Mouse (Mus musculus) megakaryocyte, embryonic 14.5 days (primary cell): ENCODE data around the gene Zfp597. TPM values are rescaled to one million over a fixed set of nuclear protein-coding genes. Genes with fewer than 3 reads are reported as not detected.
A peak's percentile ranks its signal among the peaks of the same experiment; 100 is the strongest.

Source experiments
- H3K27me3 ChIP-seq: replicated peaks from 2 replicates; pipeline ENCODE3; 2012; ENCODE audit warnings: inconsistent platforms
- H3K36me3 ChIP-seq: replicated peaks from 2 replicates; pipeline ENCODE3; 2012; ENCODE audit warnings: low read length, inconsistent platforms, mixed read lengths
- H3K4me1 ChIP-seq: 2 replicates; pipeline ENCODE4 v1.6.1; 2012; ENCODE audit warnings: inconsistent platforms
- H3K4me3 ChIP-seq: replicated peaks from 2 replicates; pipeline ENCODE3; 2012; ENCODE audit warnings: moderate library complexity, mild to moderate bottlenecking, inconsistent platforms
- H3K9me3 ChIP-seq: 2 replicates; pipeline ENCODE4 v1.6.1; 2012; ENCODE audit warnings: inconsistent platforms
- FLI1 ChIP-seq: IDR thresholded peaks from 2 replicates; pipeline ENCODE4 v1.6.1; 2012; ENCODE audit warnings: low read length, inconsistent platforms, mixed read lengths
- GATA1 ChIP-seq: IDR thresholded peaks from 3 replicates; pipeline ENCODE4 v1.6.1; 2012; ENCODE audit warnings: mixed read lengths, low read length, inconsistent platforms, borderline replicate concordance
- polyA plus RNA-seq: library from polyadenylated mRNA; stranded (reverse); fragments of >175 nt; gene quantifications from 2 replicates; pipeline ENCODE4 v1.2.3, GENCODE M21; 2012; ENCODE audit warnings: low replicate concordance; ENCODE audit not compliant: insufficient read depth

Gene Zfp597
- 0.77 and 3.0 TPM in 2 replicates for polyA plus RNA-seq

DNA sequence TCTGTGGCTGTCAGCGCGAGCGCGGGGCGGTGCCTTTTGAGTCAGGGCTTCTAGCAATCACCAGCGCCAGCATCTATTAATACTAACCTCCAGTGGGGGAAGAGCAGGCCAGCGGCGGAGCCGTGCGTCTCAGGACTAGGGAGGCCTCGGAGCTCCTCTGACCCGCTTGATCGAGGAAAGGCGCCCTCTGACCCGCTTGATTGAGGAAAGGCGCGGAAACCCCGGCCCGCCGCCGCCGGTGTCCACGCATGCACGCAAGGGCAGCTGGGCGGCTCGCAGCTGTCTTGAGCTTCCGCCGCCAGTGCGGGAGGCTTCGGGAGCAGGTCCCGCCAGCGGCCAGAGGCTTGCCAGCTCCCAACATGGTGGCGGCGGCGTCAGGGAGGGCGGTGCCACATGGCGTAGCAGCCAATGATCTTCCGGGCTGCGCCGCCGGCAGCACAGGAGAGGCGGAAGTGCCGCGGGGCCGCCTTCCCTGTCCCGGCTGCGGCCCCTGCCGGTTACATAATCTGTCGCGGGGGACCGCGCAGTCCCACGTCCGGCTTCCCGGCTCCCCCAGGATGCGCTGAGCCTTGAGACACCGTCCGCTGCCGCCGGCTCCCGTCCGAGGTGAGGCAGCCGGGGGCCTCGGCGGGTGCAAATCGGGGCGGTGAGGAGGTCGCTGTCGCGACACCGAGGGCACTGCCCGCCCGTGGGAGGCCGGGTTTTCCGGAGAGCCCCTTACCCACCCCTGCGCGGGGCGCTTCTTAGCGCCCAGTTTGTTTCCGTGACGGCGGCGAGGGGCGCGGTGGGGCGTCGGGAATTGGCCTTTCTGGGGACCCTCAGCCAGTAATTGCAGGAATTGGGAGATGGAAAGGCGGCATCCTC is at the start of gene Zfp597, which contains the start of gene Gm20695:
TSS of gene Zfp597 (minus strand) at position 361 of the 864 bp plus-strand sequence.
TSS of gene Gm20695 (plus strand) at position 448 of the 864 bp plus-strand sequence.
- peak within 1 kb of the TSS; percentile 94 for H3K4me3 ChIP-seq
- H3K27me3 ChIP-seq, result no peaks in the 10 kb centered on the region
- no peaks in the 10 kb centered on the region for H3K9me3 ChIP-seq
- TF ChIP-seq FLI1 (no peak), GATA1 (no peak)
- H3K4me1 ChIP-seq, result peaks cover 66% of the 10 kb centered on the region
- peaks cover 45% of the 10 kb centered on the region for H3K36me3 ChIP-seq

DNA sequence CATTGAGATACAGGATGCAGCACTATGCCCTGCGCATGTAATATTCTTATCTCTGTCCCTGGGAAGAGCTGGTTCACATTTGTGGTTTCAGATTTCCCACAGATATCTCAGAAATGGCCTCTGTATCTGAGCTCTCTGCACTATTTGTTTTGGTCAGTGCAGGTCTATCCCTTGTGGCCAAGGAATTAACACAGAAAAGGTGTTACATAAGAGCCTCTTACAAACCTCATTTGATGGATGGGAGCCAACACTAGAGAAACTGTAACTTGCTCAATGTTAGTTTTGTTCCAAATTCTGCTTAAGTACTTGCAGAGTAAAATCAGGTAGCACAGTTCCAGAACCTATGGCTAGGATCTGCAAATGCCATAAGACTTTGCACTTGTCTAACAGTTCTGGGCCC is 49.7 kb upstream of the Zfp597 start:
- peaks cover 93% of the 10 kb centered on the region for H3K36me3 ChIP-seq
- H3K4me1 ChIP-seq, result peaks cover 25% of the 10 kb centered on the region
- no peak for TF ChIP-seq FLI1
- no peak for TF ChIP-seq GATA1

DNA sequence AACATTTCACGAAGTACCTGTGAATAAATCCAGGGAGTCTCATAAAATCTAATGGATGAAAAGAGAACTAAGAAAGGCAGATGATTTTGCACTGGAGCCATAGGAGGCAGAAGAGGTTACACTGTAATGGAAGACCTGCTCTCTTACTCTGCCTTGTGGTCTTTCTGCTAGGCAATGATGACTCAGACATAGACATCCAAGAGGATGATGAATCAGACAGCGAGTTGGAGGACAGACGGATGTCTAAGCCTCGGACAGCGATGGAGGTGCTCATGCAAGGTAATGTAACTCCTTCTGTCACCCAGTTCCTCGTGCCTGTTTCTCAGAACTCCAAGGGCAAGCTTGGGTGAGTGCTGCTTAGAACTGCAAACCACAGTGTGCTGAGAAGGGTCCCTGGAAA is 49.2 kb upstream of the Zfp597 start:
- TF ChIP-seq FLI1, result no peak
- TF ChIP-seq GATA1, result no peak
- Histone ChIP-seq H3K36me3 (peaks cover 91% of the 10 kb centered on the region), H3K4me1 (peaks cover 30% of the 10 kb centered on the region), H3K27me3 (no peaks in the 10 kb centered on the region), H3K4me3 (no peak overlapping the region), H3K9me3 (no peaks in the 10 kb centered on the region)

More for the DNA sequence above, 49.7 kb upstream of the Zfp597 start:
- Histone ChIP-seq H3K27me3 (no peaks in the 10 kb centered on the region), H3K9me3 (no peaks in the 10 kb centered on the region), H3K4me3 (no peak overlapping the region)

DNA sequence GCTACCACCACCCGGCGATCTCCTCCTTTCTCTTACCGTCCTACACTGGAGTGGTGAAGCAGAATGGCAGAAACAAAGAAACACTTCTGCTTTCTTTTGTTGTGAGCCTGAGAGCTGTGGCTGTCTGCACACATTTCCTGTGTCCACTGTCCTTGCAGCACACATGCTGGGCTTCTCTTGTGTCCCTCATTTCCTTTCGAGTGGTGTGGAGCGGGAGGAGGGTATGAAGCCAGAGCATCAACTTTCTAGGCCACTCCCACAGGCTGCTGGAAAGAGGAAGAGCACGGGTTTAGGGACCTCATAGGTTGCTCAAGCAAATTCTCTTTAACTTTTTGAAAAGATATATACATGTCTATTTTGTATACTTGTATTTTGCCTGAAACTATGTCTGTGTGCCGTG is 44.8 kb upstream of the Zfp597 start:
- H3K4me1 ChIP-seq, result peaks cover 27% of the 10 kb centered on the region
- no peaks in the 10 kb centered on the region for H3K27me3 ChIP-seq
- H3K36me3 ChIP-seq, result peaks cover 84% of the 10 kb centered on the region
- no peak overlapping the region for H3K4me3 ChIP-seq
- peaks cover 5% of the 10 kb centered on the region; the same call in 1 of the 2 replicates for H3K9me3 ChIP-seq
- TF ChIP-seq FLI1 (no peak), GATA1 (no peak)

DNA sequence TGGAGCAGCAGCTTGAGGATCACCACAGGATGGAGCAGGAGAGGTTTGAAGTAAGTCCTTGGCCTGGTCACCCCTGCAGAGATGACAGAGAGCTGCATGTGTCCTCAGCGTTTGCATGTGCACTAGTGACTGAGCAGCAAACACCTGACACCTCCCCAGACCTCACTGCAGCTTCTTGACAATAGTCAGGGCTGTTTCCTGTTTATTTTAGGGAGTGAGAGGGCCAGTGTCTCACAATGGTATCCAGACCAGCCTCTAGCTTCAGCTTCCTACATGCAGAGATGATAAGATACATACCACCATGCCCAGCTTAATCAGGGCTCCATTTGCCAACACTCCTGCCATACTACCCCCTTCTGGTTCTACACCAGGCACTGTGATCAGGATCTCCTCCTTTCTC is 44.2 kb upstream of the Zfp597 start:
- H3K36me3 ChIP-seq, result peaks cover 84% of the 10 kb centered on the region
- H3K4me1 ChIP-seq, result peaks cover 22% of the 10 kb centered on the region
- peaks cover 5% of the 10 kb centered on the region; the same call in 1 of the 2 replicates for H3K9me3 ChIP-seq
- no peak for TF ChIP-seq FLI1
- TF ChIP-seq GATA1, result no peak
- peak overlapping the region; percentile 54 for H3K4me3 ChIP-seq
- H3K27me3 ChIP-seq, result no peaks in the 10 kb centered on the region

DNA sequence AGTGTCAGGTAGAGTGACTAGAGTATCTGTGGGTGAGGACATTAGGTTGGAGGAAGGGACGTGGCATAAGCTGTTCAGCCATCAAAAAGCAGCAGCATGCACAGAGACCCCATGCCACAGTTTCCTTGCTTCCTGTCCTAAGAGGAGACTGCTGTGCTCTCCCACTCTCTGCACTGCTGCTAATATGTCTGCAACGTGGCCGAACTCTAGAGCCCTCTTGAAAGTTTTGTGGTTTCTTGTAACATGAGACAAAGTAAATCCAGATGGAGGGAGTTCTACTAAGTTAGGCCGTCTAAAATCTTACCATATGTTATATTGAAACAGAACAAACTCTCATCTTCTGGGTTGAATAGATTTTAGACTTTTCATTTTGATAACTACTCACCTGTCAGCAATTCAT is 39.6 kb upstream of the Zfp597 start:
- Histone ChIP-seq H3K36me3 (peaks cover 90% of the 10 kb centered on the region), H3K27me3 (no peaks in the 10 kb centered on the region), H3K4me1 (peaks cover 13% of the 10 kb centered on the region), H3K4me3 (no peak overlapping the region), H3K9me3 (peaks cover 5% of the 10 kb centered on the region; the same call in 1 of the 2 replicates)
- no peak for TF ChIP-seq GATA1
- TF ChIP-seq FLI1, result no peak

DNA sequence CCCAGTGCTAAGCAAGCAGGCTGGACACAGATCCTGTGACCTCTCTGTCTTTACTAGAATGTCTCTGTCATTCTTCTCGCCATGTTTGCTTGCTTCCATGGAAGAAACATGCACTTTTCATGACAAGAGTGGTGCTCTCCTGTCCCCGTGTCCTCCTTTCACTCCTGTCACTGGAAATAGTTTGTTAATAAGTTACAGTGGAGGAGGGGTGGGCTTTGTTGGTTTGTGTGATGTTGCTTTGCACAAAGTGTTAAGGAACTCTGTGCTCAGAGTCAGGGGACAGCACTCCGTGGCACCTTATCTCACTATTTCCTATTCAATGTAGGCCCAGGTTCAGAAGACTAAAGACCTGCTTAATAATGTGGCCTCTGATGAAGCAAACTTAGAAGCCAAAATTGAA is 39.2 kb upstream of the Zfp597 start:
- Histone ChIP-seq H3K9me3 (peaks cover 5% of the 10 kb centered on the region; the same call in 1 of the 2 replicates), H3K36me3 (peaks cover 91% of the 10 kb centered on the region)

DNA sequence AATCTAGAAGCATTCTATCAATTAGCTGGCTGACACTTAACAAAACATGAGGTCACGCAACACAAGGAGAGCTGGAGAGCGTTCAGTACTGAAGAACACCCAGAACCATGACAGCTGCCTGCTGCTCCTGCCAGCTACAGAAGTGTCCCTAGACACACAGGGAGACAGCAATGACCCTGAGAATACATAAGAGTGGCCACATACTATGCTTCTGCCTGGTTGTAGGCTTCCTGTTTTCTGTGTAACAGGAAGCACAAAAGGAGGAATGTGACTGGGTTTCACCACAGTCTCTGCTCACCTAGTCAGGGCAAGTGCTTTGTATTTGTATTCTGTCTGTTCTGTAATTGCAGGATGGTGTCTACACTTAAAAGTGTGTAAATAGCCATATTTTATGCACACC is 36.4 kb upstream of the Zfp597 start:
- H3K36me3 ChIP-seq, result peaks cover 96% of the 10 kb centered on the region

More for the DNA sequence above, 39.2 kb upstream of the Zfp597 start:
- no peak for TF ChIP-seq GATA1
- TF ChIP-seq FLI1, result no peak
- no peaks in the 10 kb centered on the region for H3K27me3 ChIP-seq
- H3K4me3 ChIP-seq, result no peak overlapping the region
- H3K4me1 ChIP-seq, result peaks cover 8% of the 10 kb centered on the region

DNA sequence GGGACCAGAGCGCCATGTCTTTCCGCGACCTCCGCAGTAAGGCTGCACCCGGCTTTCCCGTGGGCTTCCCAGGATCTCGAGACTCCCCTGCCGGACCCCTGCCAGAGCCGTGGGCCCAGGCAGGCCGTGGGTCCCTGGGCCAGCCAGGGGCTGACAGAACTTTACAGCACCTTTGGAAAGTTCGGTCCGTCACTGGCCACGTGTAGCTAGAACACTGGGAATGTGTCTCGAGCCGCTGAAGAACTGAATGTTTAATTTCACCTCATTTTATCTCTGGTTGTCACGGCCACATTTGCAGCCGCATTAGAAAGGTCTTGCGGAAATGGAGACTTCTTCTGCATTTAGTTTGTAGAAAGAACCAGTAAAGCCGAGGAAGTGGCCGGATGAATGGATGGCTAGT is 24.8 kb upstream of the Zfp597 start:
- Histone ChIP-seq H3K4me1 (peaks cover 40% of the 10 kb centered on the region), H3K4me3 (peak overlapping the region; percentile 93), H3K27me3 (no peaks in the 10 kb centered on the region), H3K36me3 (peaks cover 68% of the 10 kb centered on the region), H3K9me3 (no peaks in the 10 kb centered on the region)
- TF ChIP-seq GATA1 (no peak), FLI1 (no peak)

More for the DNA sequence above, 36.4 kb upstream of the Zfp597 start:
- Histone ChIP-seq H3K4me1 (peaks cover 6% of the 10 kb centered on the region), H3K27me3 (no peaks in the 10 kb centered on the region), H3K9me3 (peaks cover 5% of the 10 kb centered on the region; the same call in 1 of the 2 replicates), H3K4me3 (no peak overlapping the region)
- TF ChIP-seq FLI1 (no peak), GATA1 (no peak)

DNA sequence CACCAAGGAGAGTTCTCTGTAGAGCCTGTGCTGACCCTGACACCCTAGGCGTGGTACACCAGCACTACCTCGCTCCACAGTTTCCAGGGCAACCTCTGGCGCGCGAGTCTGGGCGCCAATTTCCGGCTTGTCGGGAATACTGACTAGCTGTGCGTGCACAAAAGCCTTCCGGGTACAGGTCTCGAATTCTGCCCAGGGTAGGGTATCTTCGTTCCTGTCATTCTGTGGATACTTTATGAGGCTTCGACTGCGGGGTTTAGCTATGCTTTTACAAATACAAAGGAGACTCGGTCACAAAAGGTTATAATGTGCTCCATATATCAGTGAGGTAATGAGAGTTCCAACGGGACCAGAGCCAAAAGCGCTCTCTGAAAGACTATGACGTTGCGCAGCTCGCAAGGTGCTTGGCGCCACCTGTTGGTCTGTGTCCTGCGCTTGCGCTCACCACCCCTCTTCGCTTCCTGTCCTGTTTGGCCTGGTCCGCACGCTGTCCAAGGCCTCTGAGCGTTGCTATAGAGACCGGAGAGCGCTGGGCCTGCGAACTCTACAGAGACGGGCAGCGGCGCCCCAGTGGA is 24.3 kb upstream of the Zfp597 start, which contains the start of the genes 1700037C18Rik and Cluap1:
TSS of gene 1700037C18Rik (minus strand) at position 153 of the 575 bp plus-strand sequence.
TSS of gene Cluap1 (plus strand) at position 265 of the 575 bp plus-strand sequence.
- Histone ChIP-seq H3K36me3 (peaks cover 68% of the 10 kb centered on the region), H3K4me3 (peak within 1 kb of the TSS; percentile 93), H3K27me3 (no peaks in the 10 kb centered on the region), H3K4me1 (peaks cover 37% of the 10 kb centered on the region), H3K9me3 (no peaks in the 10 kb centered on the region)
- TF ChIP-seq FLI1, result peak; percentile 17; the same call in 1 of the 2 replicates
- TF ChIP-seq GATA1, result no peak
